Mouse (Mus musculus) stomach, adult 2 months (tissue): ENCODE results near the gene Ccnj. TPM values are rescaled to one million over a fixed set of nuclear protein-coding genes. Genes with fewer than 3 reads are reported as not detected.

Experiments used
- polyA plus RNA-seq: library from polyadenylated mRNA; depleted of rRNA; stranded (reverse); fragments of >200 nt; gene quantifications from 2 replicates; pipeline ENCODE4 v1.2.3, GENCODE M21; 2012; rRNA removed

Gene Ccnj
- polyA plus RNA-seq: 2.0 and 2.2 TPM in 2 replicates

GRCm38 (mm10) chr19:40830703-40831415, at the start of gene Ccnj:
TSS of gene Ccnj (plus strand) at chr19:40831279.

GRCm38 (mm10) chr19:40894519-40895392, 63.7 kb downstream of the Ccnj start, which contains the start of gene Zfp518a:
TSS of gene Zfp518a (plus strand) at chr19:40894705.

Other genes with a start within 250 kb of the Ccnj start
- 9.3 and 10.6 TPM in 2 replicates for gene Aldh18a1, start 242.8 kb upstream of the Ccnj start, polyA plus RNA-seq
- gene Tctn3, start 219.0 kb upstream of the Ccnj start, polyA plus RNA-seq: 2.5 TPM in 2 replicates
- 2.9 and 4.7 TPM in 2 replicates for gene Entpd1, start 218.9 kb upstream of the Ccnj start, polyA plus RNA-seq
- gene Cc2d2b, start 82.5 kb upstream of the Ccnj start, polyA plus RNA-seq: 0.01 TPM in 1 of 2 replicates, not detected in the other
- 0.04 and 0.08 TPM in 2 replicates for gene Zfp518a, start 63.4 kb downstream of the Ccnj start, polyA plus RNA-seq
- gene Blnk, start 163.3 kb downstream of the Ccnj start, polyA plus RNA-seq: 2.2 and 4.1 TPM in 2 replicates
- 0.05 TPM in 1 of 2 replicates, not detected in the other for gene Dntt, start 198.0 kb downstream of the Ccnj start, polyA plus RNA-seq
- not detected in 2 replicates for gene Opalin, start 245.8 kb downstream of the Ccnj start, polyA plus RNA-seq